Mouse (Mus musculus) adrenal gland, postnatal 14 days (tissue): ENCODE measurements around the gene Gm13272. TPM values are rescaled to one million over a fixed set of nuclear protein-coding genes. Genes with fewer than 3 reads are reported as not detected.
"Not testable (repeated sequence)": the region's sequence is repeated elsewhere in the genome, so short reads cannot be mapped to it uniquely, and the experiment has no call there.

Experiments
- DNase-seq: peaks from one replicate; pipeline ENCODE4 v3.0.0; 2021; ENCODE audit warnings: mixed read lengths
- long read RNA-seq, 2 experiments: library from polyadenylated mRNA; stranded (forward); transcript quantifications; one replicate each; pipeline ENCODE4 v2.0.0; 2021
- total RNA-seq: library from RNA; stranded (reverse); gene quantifications from 2 replicates; pipeline ENCODE4 v1.2.3, GENCODE M21; 2021

The Gm13272 gene
- not detected in 2 replicates for total RNA-seq
- long read RNA-seq, experiment 1, result 0 reads
- long read RNA-seq, experiment 2, result 0 reads

GRCm38 (mm10) chr4:88779550-88779949 lies at the start of gene Gm13272:
Gm13272 (plus strand) TSS chr4:88779850.
- DNase-seq, result not testable (repeated sequence)

- peak; percentile 82 for DNase-seq
Observed at GRCm38 (mm10) chr4:88738480-88738879, 41.2 kb upstream of the Gm13272 start.

- DNase-seq, result no peak
Observed at GRCm38 (mm10) chr4:88739036-88739435, 40.6 kb upstream of the Gm13272 start.

GRCm38 (mm10) chr4:88741426-88741825 lies 38.2 kb upstream of the Gm13272 start:
- DNase-seq, result no peak

GRCm38 (mm10) chr4:88742771-88743371 lies 36.8 kb upstream of the Gm13272 start:
- DNase-seq, result no peak

- DNase-seq, result no peak
Observed at GRCm38 (mm10) chr4:88744207-88744606, 35.4 kb upstream of the Gm13272 start.

- DNase-seq, result no peak
Observed at GRCm38 (mm10) chr4:88749926-88750325, 29.7 kb upstream of the Gm13272 start.

- peak; percentile 42 for DNase-seq
Observed at GRCm38 (mm10) chr4:88754818-88755340, 24.8 kb upstream of the Gm13272 start, which contains the start of gene Gm13271. Gm13271 (plus strand) TSS chr4:88754868.

GRCm38 (mm10) chr4:88756581-88757513 lies 22.8 kb upstream of the Gm13272 start:
- DNase-seq, result peak; percentile 14

GRCm38 (mm10) chr4:88757628-88758031 lies 22.0 kb upstream of the Gm13272 start:
- DNase-seq, result peak; percentile 85

GRCm38 (mm10) chr4:88758751-88759150 lies 20.9 kb upstream of the Gm13272 start:
- DNase-seq, result not testable (repeated sequence)

- DNase-seq, result peak; percentile 42
Observed at GRCm38 (mm10) chr4:88759610-88760268, 19.9 kb upstream of the Gm13272 start, which contains the start of gene Gm13283. Gm13283 (plus strand) TSS chr4:88760119.

- peak; percentile 85 for DNase-seq
Observed at GRCm38 (mm10) chr4:88760431-88760830, 19.2 kb upstream of the Gm13272 start.

- DNase-seq, result peak; percentile 59
Observed at GRCm38 (mm10) chr4:88761776-88762175, 17.9 kb upstream of the Gm13272 start.

- peak; percentile 16 for DNase-seq
Observed at GRCm38 (mm10) chr4:88762341-88762740, 17.3 kb upstream of the Gm13272 start.

- peak; percentile 69 for DNase-seq
Observed at GRCm38 (mm10) chr4:88763384-88764018, 16.1 kb upstream of the Gm13272 start.

GRCm38 (mm10) chr4:88773534-88773933 lies 6.1 kb upstream of the Gm13272 start, which contains the start of gene Gm13290:
Gm13290 (plus strand) TSS chr4:88773834.
- not testable (repeated sequence) for DNase-seq

GRCm38 (mm10) chr4:88776622-88777021 lies 3.0 kb upstream of the Gm13272 start, which contains the start of gene Gm13289:
Gm13289 (plus strand) TSS chr4:88776922.
- DNase-seq, result not testable (repeated sequence)

- not testable (repeated sequence) for DNase-seq
Observed at GRCm38 (mm10) chr4:88780320-88780719, 670 bp downstream of the Gm13272 start.

GRCm38 (mm10) chr4:88781831-88782230 lies 2.2 kb downstream of the Gm13272 start, which contains the start of gene Ifnz:
Ifnz (plus strand) TSS chr4:88782131.
- DNase-seq, result not testable (repeated sequence)

GRCm38 (mm10) chr4:88782335-88782734 lies 2.7 kb downstream of the Gm13272 start:
- peak; percentile 32 for DNase-seq
